Mouse (Mus musculus): ENCODE measurements at regions not wholly inside any gene's neighbourhood (a gene's known extent, or its start where the extent isn't known, plus 50 kb on each side); places are given as distances from the start of the nearest gene placed in this dataset.

GRCm38 (mm10) chr13:83154626-83155124 is 349.2 kb upstream of the Mef2c start:
- ATAC-seq (ENCODE audit: extremely low read depth, insufficient number of reproducible peaks, low FRiP score, poor library complexity, severe bottlenecking): no peak

GRCm38 (mm10) chr13:83159969-83160368 is 343.9 kb upstream of the Mef2c start:
- no peak for ATAC-seq (ENCODE audit: extremely low read depth, insufficient number of reproducible peaks, low FRiP score, poor library complexity, severe bottlenecking)

- no peak for ATAC-seq (ENCODE audit: extremely low read depth, insufficient number of reproducible peaks, low FRiP score, poor library complexity, severe bottlenecking)
These were observed 341.1 kb upstream of the Mef2c start for GRCm38 (mm10) chr13:83162761-83163160.

GRCm38 (mm10) chr13:83175086-83175485 is 328.7 kb upstream of the Mef2c start:
- no peak for ATAC-seq (ENCODE audit: extremely low read depth, insufficient number of reproducible peaks, low FRiP score, poor library complexity, severe bottlenecking)

GRCm38 (mm10) chr13:83201931-83202671 is 301.7 kb upstream of the Mef2c start:
- no peak for ATAC-seq (ENCODE audit: extremely low read depth, insufficient number of reproducible peaks, low FRiP score, poor library complexity, severe bottlenecking)

- no peak for ATAC-seq (ENCODE audit: extremely low read depth, insufficient number of reproducible peaks, low FRiP score, poor library complexity, severe bottlenecking)
These were observed 297.2 kb upstream of the Mef2c start for GRCm38 (mm10) chr13:83206622-83207021.

- ATAC-seq (ENCODE audit: extremely low read depth, insufficient number of reproducible peaks, low FRiP score, poor library complexity, severe bottlenecking): no peak
These were observed 296.3 kb upstream of the Mef2c start for GRCm38 (mm10) chr13:83207513-83207912.

GRCm38 (mm10) chr13:83208111-83208510 is 295.7 kb upstream of the Mef2c start:
- no peak for ATAC-seq (ENCODE audit: extremely low read depth, insufficient number of reproducible peaks, low FRiP score, poor library complexity, severe bottlenecking)

- no peak for ATAC-seq (ENCODE audit: extremely low read depth, insufficient number of reproducible peaks, low FRiP score, poor library complexity, severe bottlenecking)
These were observed 289.0 kb upstream of the Mef2c start for GRCm38 (mm10) chr13:83214811-83215210.

GRCm38 (mm10) chr13:83216454-83216853 is 287.4 kb upstream of the Mef2c start:
- no peak for ATAC-seq (ENCODE audit: extremely low read depth, insufficient number of reproducible peaks, low FRiP score, poor library complexity, severe bottlenecking)

- no peak for ATAC-seq (ENCODE audit: extremely low read depth, insufficient number of reproducible peaks, low FRiP score, poor library complexity, severe bottlenecking)
These were observed 251.4 kb upstream of the Mef2c start for GRCm38 (mm10) chr13:83252452-83252851.

- ATAC-seq (ENCODE audit: extremely low read depth, insufficient number of reproducible peaks, low FRiP score, poor library complexity, severe bottlenecking): no peak
These were observed 237.2 kb upstream of the Mef2c start for GRCm38 (mm10) chr13:83266591-83266990.

GRCm38 (mm10) chr13:83268663-83269062 is 235.2 kb upstream of the Mef2c start:
- no peak for ATAC-seq (ENCODE audit: extremely low read depth, insufficient number of reproducible peaks, low FRiP score, poor library complexity, severe bottlenecking)

- no peak for ATAC-seq (ENCODE audit: extremely low read depth, insufficient number of reproducible peaks, low FRiP score, poor library complexity, severe bottlenecking)
These were observed 225.1 kb upstream of the Mef2c start for GRCm38 (mm10) chr13:83278695-83279094.

- ATAC-seq (ENCODE audit: extremely low read depth, insufficient number of reproducible peaks, low FRiP score, poor library complexity, severe bottlenecking): no peak
These were observed 196.1 kb upstream of the Mef2c start for GRCm38 (mm10) chr13:83307696-83308095.

GRCm38 (mm10) chr13:83328488-83328887 is 175.3 kb upstream of the Mef2c start:
- no peak for ATAC-seq (ENCODE audit: extremely low read depth, insufficient number of reproducible peaks, low FRiP score, poor library complexity, severe bottlenecking)

- ATAC-seq (ENCODE audit: extremely low read depth, insufficient number of reproducible peaks, low FRiP score, poor library complexity, severe bottlenecking): no peak
These were observed 170.1 kb upstream of the Mef2c start for GRCm38 (mm10) chr13:83333728-83334127.

- no peak for ATAC-seq (ENCODE audit: extremely low read depth, insufficient number of reproducible peaks, low FRiP score, poor library complexity, severe bottlenecking)
These were observed 159.1 kb upstream of the Mef2c start for GRCm38 (mm10) chr13:83344611-83345319.

- no peak for ATAC-seq (ENCODE audit: extremely low read depth, insufficient number of reproducible peaks, low FRiP score, poor library complexity, severe bottlenecking)
These were observed 148.5 kb upstream of the Mef2c start for GRCm38 (mm10) chr13:83355341-83355740.

GRCm38 (mm10) chr13:83360529-83360928 is 143.3 kb upstream of the Mef2c start:
- ATAC-seq (ENCODE audit: extremely low read depth, insufficient number of reproducible peaks, low FRiP score, poor library complexity, severe bottlenecking): no peak
